Mouse (Mus musculus) midbrain, embryonic 15.5 days (tissue): ENCODE results near the gene Kdsr. TPM values are rescaled to one million over a fixed set of nuclear protein-coding genes. Genes with fewer than 3 reads are reported as not detected.

Experiments
- ATAC-seq: fragments of 200-750 bp; cut with Nextera tagmentation; replicated peaks from 2 replicates; pipeline ENCODE4 v1.8.0; 2017; ENCODE audit warnings: moderate TSS enrichment
- H3K27ac ChIP-seq: fragments of 300-500 bp; sonication (generic); 2 replicates; pipeline ENCODE4 v1.5.1; 2015; ENCODE audit warnings: mild to moderate bottlenecking, inconsistent platforms
- H3K27me3 ChIP-seq: fragments of 300-500 bp; sonication (generic); replicated peaks from 2 replicates; pipeline ENCODE4 v1.6.1; 2015; ENCODE audit warnings: inconsistent platforms
- H3K36me3 ChIP-seq: fragments of 300-500 bp; sonication (generic); replicated peaks from 2 replicates; pipeline ENCODE4 v1.6.1; 2015; ENCODE audit warnings: inconsistent platforms
- H3K4me1 ChIP-seq: fragments of 300-500 bp; sonication (generic); 2 replicates; pipeline ENCODE4 v1.6.1; 2015; ENCODE audit warnings: inconsistent platforms
- H3K4me2 ChIP-seq: fragments of 300-500 bp; sonication (generic); 2 replicates; pipeline ENCODE4 v1.6.1; 2015; ENCODE audit warnings: inconsistent platforms, mild to moderate bottlenecking, moderate library complexity
- H3K4me3 ChIP-seq: fragments of 300-500 bp; sonication (generic); 2 replicates; pipeline ENCODE4 v1.5.1; 2015; ENCODE audit warnings: mild to moderate bottlenecking, inconsistent platforms
- H3K9ac ChIP-seq: fragments of 300-500 bp; sonication (generic); 2 replicates; pipeline ENCODE4 v1.6.1; 2015; ENCODE audit warnings: mild to moderate bottlenecking, inconsistent platforms
- H3K9me3 ChIP-seq: fragments of 300-500 bp; sonication (generic); 2 replicates; pipeline ENCODE4 v1.6.1; 2016; ENCODE audit warnings: inconsistent platforms
- WGBS: fragments of 180-500 bp; shearing (Covaris S2); methylation state at CpG from one replicate; pipeline ENCODE4 v1.1.7; 2015; ENCODE audit warnings: mixed read lengths; 5-methylcytosine and 5-hydroxymethylcytosine counted together
- polyA plus RNA-seq: library from polyadenylated mRNA; unstranded; fragments of >200 nt; fragmentation: Nextera tagmentation; extraction: Ambion mirVana; gene quantifications from 2 replicates; pipeline ENCODE4 v1.2.1, GENCODE M21; 2015

The Kdsr gene
- polyA plus RNA-seq, result 14.9 and 17.0 TPM in 2 replicates

GRCm38 (mm10) chr1:106759572-106760435 is at the start of gene Kdsr:
Gene Kdsr (minus strand): TSS chr1:106759727.
- H3K9me3 ChIP-seq, result no peaks in the 10 kb centered on the region
- H3K4me3 ChIP-seq, result peak within 1 kb of the TSS; percentile 72
- H3K27me3 ChIP-seq, result no peaks in the 10 kb centered on the region
- peak within 1 kb of the TSS; percentile 95 for H3K4me2 ChIP-seq
- peak within 1 kb of the TSS; percentile 90 for H3K27ac ChIP-seq
- ATAC-seq, result peak; percentile 99
- 1% methylated on average over 51 of the region's 51 CpGs for WGBS
- H3K36me3 ChIP-seq, result no peaks in the 10 kb centered on the region; the same call in 1 of the 2 replicates
- peaks cover 16% of the 10 kb centered on the region for H3K4me1 ChIP-seq
- peak within 1 kb of the TSS; percentile 64 for H3K9ac ChIP-seq

DNA sequence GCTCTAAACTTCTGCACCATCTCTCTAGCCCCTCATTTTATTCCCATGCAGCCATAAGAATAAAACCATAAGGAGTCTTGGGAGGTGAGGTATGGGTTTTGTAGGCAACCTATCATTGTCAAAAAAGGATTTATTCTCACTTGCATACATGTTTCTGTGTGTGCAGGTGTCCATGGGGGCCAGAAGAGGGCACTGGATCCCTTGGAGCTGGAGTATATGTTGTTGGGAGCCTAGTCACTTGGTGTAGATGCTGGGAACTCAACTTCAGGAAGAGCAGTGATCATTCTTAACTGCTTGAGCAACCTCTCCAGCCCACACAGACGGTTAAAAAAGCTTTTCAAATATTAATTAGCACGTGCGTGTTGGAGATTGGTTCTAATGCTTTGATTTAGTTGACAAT is 40.4 kb upstream of the Kdsr start:
- Histone ChIP-seq H3K9me3 (no peaks in the 10 kb centered on the region), H3K27me3 (no peaks in the 10 kb centered on the region), H3K27ac (no peak overlapping the region), H3K4me3 (no peak overlapping the region), H3K4me1 (peaks cover 13% of the 10 kb centered on the region), H3K36me3 (no peaks in the 10 kb centered on the region), H3K9ac (no peak overlapping the region), H3K4me2 (no peak overlapping the region)
- 84% methylated on average over 3 of the region's 3 CpGs for WGBS
- ATAC-seq, result no peak

- no peak overlapping the region for H3K9ac ChIP-seq
- no peak overlapping the region for H3K4me3 ChIP-seq
- H3K27ac ChIP-seq, result no peak overlapping the region
- no peak for ATAC-seq
- H3K9me3 ChIP-seq, result no peaks in the 10 kb centered on the region
- H3K4me1 ChIP-seq, result peaks cover 18% of the 10 kb centered on the region
- no peaks in the 10 kb centered on the region for H3K27me3 ChIP-seq
- no peaks in the 10 kb centered on the region for H3K36me3 ChIP-seq
- no peak overlapping the region for H3K4me2 ChIP-seq
- 71% methylated on average over 1 of the region's 1 CpGs for WGBS
Measured at GRCm38 (mm10) chr1:106799406-106799805, 39.9 kb upstream of the Kdsr start.

DNA sequence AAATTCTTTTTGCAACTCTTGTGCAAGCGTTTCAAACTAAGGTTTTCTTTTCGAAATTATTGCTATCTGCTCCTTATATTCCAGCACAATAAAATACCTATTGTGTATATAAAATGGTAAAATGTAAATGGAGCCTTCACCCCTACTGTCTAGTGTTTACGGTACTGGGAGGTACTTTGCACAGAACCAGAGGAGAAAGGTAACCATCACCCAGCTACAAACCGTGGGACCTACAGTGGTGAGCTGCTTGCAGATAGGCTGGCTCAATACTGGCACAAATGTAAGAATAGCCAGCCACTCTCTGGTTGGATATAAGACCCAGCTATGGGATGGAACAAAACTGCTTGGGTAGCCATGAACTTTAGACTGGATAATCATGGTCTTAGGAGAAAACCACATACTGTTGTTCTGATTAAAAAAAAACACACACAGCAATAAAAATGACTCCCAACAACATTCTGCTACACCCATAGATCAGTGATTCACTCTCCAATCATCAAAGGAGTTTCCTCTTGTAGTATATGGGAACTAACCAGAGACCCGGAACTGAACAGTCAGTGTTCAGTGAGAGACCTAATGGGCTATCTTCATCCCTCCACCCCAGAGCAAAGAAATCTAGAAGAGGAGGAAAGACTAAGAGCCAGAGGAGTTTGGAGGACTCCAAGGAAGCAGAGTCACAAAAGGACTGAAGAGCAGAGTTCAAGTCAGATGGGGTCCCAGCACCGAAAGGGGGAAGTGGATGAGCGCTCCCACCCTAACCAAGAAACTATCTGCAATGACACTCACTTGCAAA is 37.7 kb upstream of the Kdsr start:
- Histone ChIP-seq H3K36me3 (no peaks in the 10 kb centered on the region), H3K9ac (no peak overlapping the region), H3K4me1 (peaks cover 27% of the 10 kb centered on the region), H3K27ac (no peak overlapping the region), H3K27me3 (no peaks in the 10 kb centered on the region), H3K4me3 (peak overlapping the region; percentile 99), H3K4me2 (peak overlapping the region; percentile 62), H3K9me3 (no peaks in the 10 kb centered on the region)
- ATAC-seq, result peak; percentile 53
- WGBS, result 58% methylated on average over 7 of the region's 7 CpGs

GRCm38 (mm10) chr1:106796542-106796924 is 37.0 kb upstream of the Kdsr start, which contains the start of gene Vps4b:
Gene Vps4b (minus strand): TSS chr1:106796728.
- no peaks in the 10 kb centered on the region for H3K36me3 ChIP-seq
- H3K4me1 ChIP-seq, result peaks cover 27% of the 10 kb centered on the region
- H3K9me3 ChIP-seq, result no peaks in the 10 kb centered on the region
- WGBS, result under 1% methylated on average over 23 of the region's 23 CpGs
- ATAC-seq, result peak; percentile 100
- H3K4me3 ChIP-seq, result peak within 1 kb of the TSS; percentile 99
- peak within 1 kb of the TSS; percentile 98 for H3K9ac ChIP-seq
- no peaks in the 10 kb centered on the region for H3K27me3 ChIP-seq
- peak within 1 kb of the TSS; percentile 62 for H3K4me2 ChIP-seq
- H3K27ac ChIP-seq, result peak within 1 kb of the TSS; percentile 90

GRCm38 (mm10) chr1:106795634-106796541 is 36.4 kb upstream of the Kdsr start:
- 3% methylated on average over 51 of the region's 51 CpGs for whole genome bisulfite sequencing
- Histone ChIP-seq H3K27ac (peak overlapping the region; percentile 90), H3K36me3 (no peaks in the 10 kb centered on the region), H3K9me3 (no peaks in the 10 kb centered on the region), H3K9ac (peak overlapping the region; percentile 98), H3K27me3 (no peaks in the 10 kb centered on the region), H3K4me1 (peaks cover 27% of the 10 kb centered on the region), H3K4me3 (peak overlapping the region; percentile 99), H3K4me2 (peak overlapping the region; percentile 59)
- peak; percentile 93 for ATAC-seq

DNA sequence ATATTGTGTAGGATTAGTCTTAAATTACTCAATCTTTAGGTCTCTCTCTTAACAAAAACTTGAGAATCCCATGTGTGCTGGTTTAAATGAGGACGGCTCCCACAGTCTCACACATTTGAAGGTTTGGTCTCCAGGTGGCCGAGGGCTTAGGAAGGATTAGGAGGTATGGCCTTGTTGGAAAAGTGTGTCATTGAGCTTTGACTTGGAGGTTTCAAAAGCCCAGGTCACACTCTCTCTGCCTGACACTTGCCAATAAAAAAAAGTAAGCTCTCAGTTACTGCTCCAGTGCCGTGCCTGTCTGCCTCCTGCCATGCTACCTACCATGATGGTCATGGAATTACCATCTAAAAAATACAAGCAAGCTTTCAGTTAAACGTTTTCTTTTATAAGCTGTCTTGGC is 15.4 kb upstream of the Kdsr start:
- no peak overlapping the region for H3K4me3 ChIP-seq
- no peak overlapping the region for H3K27ac ChIP-seq
- no peaks in the 10 kb centered on the region for H3K4me1 ChIP-seq
- no peak overlapping the region for H3K4me2 ChIP-seq
- no peak for ATAC-seq
- no peaks in the 10 kb centered on the region for H3K27me3 ChIP-seq
- peaks cover 44% of the 10 kb centered on the region for H3K36me3 ChIP-seq
- H3K9ac ChIP-seq, result no peak overlapping the region
- WGBS, result 79% methylated on average over 4 of the region's 4 CpGs
- H3K9me3 ChIP-seq, result no peaks in the 10 kb centered on the region

DNA sequence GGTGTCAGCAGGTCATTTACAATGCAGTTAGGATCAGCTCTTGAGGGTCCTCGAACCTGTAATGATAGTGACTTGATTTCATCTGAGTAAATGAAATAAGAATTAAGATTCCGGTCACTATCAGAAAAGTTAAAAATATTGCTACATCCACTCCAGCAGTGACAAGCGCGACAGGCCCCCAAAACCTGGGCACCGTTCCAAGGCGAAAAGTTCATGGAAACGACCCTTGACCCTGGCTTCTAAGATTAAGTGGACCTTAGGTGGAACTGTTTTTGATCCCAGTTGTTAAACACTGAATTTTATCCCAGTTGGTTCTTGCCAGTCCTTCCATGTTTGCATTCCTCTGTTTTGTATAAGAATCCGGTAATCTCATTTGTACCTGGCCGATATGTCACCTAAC is 14.6 kb upstream of the Kdsr start:
- Histone ChIP-seq H3K9ac (no peak overlapping the region), H3K27me3 (no peaks in the 10 kb centered on the region), H3K27ac (no peak overlapping the region), H3K4me1 (no peaks in the 10 kb centered on the region), H3K9me3 (no peaks in the 10 kb centered on the region), H3K4me2 (no peak overlapping the region), H3K4me3 (no peak overlapping the region), H3K36me3 (peaks cover 38% of the 10 kb centered on the region; the same call in 1 of the 2 replicates)
- WGBS, result 94% methylated on average over 9 of the region's 9 CpGs
- ATAC-seq, result no peak

GRCm38 (mm10) chr1:106768773-106769172 is 9.2 kb upstream of the Kdsr start:
- Histone ChIP-seq H3K27ac (no peak overlapping the region), H3K36me3 (peaks cover 29% of the 10 kb centered on the region; the same call in 1 of the 2 replicates)
- no peak for ATAC-seq

DNA sequence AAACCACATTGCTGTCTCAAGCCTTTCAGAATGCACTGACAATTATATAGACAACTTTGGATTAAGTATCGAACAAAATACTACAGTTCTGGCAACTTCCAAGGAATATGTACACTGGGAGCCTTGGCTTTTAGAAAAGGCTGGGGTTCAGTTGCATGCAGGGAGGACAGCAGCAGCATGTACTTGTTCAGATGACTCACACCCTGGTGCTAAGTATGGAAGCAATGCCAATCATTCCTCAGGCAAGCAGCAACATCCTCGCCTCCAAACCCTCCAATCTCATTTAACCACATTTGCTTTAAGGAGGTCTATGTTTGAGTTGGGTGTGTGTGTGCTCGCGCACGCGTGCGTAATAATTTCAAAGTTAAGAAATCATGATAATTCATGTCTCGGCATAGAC is 6.2 kb upstream of the Kdsr start:
- Histone ChIP-seq H3K9me3 (no peaks in the 10 kb centered on the region), H3K36me3 (peaks cover 14% of the 10 kb centered on the region; the same call in 1 of the 2 replicates), H3K27ac (no peak overlapping the region), H3K9ac (no peak overlapping the region), H3K27me3 (no peaks in the 10 kb centered on the region), H3K4me3 (no peak overlapping the region), H3K4me2 (no peak overlapping the region), H3K4me1 (no peaks in the 10 kb centered on the region)
- no peak for ATAC-seq
- WGBS, result 96% methylated on average over 8 of the region's 8 CpGs

More at GRCm38 (mm10) chr1:106768773-106769172, 9.2 kb upstream of the Kdsr start:
- H3K4me1 ChIP-seq, result no peaks in the 10 kb centered on the region
- H3K9ac ChIP-seq, result no peak overlapping the region
- no peak overlapping the region for H3K4me3 ChIP-seq
- H3K9me3 ChIP-seq, result no peaks in the 10 kb centered on the region
- H3K27me3 ChIP-seq, result no peaks in the 10 kb centered on the region
- no peak overlapping the region for H3K4me2 ChIP-seq

DNA sequence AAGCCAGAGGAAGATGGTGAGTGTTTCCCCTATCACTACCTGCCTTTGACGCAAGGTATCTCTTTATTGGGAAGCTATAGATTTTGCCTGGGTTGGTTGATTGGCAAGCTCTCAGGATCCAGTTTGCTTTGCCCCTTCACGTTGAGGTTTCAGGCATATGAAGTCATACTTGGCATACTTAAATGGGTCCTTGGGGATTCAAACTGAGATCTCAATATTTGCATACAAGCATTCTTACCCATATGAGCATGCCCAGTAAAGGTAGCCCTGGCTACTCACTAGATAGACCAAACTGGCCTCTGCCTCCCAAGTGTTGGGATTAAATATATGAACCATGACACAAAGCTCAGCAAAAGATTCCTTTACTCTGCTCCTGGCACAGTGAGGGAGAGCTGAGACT is 5.3 kb upstream of the Kdsr start:
- H3K4me3 ChIP-seq, result no peak overlapping the region
- ATAC-seq, result no peak
- no peak overlapping the region for H3K4me2 ChIP-seq
- 90% methylated on average over 2 of the region's 2 CpGs for WGBS
- H3K27ac ChIP-seq, result no peak overlapping the region
- no peaks in the 10 kb centered on the region for H3K27me3 ChIP-seq
- no peak overlapping the region for H3K9ac ChIP-seq
- H3K9me3 ChIP-seq, result no peaks in the 10 kb centered on the region
- 0 out of 2 replicates have a peak, but pooled peaks cover 3% of the 10 kb centered on the region for H3K4me1 ChIP-seq
- H3K36me3 ChIP-seq, result peaks cover 8% of the 10 kb centered on the region; the same call in 1 of the 2 replicates
